Mouse (Mus musculus) small intestine, adult 2 months (tissue): ENCODE data around the gene Khdc3. TPM values are rescaled to one million over a fixed set of nuclear protein-coding genes. Genes with fewer than 3 reads are reported as not detected.

Source experiments
- H3K27ac ChIP-seq: fragments of 200-500 bp; 2 replicates; pipeline ENCODE4 v1.5.1; 2012; ENCODE audit warnings: low read depth, low read length, control low read depth, inconsistent platforms; ENCODE audit not compliant: insufficient read depth
- H3K27me3 ChIP-seq: fragments of 200-500 bp; 2 replicates; pipeline ENCODE4 v1.6.1; 2012; ENCODE audit warnings: mild to moderate bottlenecking, moderate library complexity, low read length, inconsistent platforms; ENCODE audit not compliant: control insufficient read depth, insufficient read depth
- H3K36me3 ChIP-seq: fragments of 200-500 bp; 2 replicates; pipeline ENCODE4 v1.6.1; 2012; ENCODE audit warnings: mild to moderate bottlenecking, low read length, control low read depth, inconsistent platforms; ENCODE audit not compliant: control insufficient read depth, insufficient read depth
- H3K4me1 ChIP-seq: fragments of 200-500 bp; 2 replicates; pipeline ENCODE4 v1.6.1; 2012; ENCODE audit warnings: low read length, inconsistent platforms, mixed read lengths; ENCODE audit not compliant: control insufficient read depth, insufficient read depth, insufficient read length
- H3K4me3 ChIP-seq: fragments of 200-500 bp; 2 replicates; pipeline ENCODE4 v1.5.1; 2012; ENCODE audit warnings: low read depth, mild to moderate bottlenecking, control low read depth, inconsistent platforms, low read length, moderate library complexity
- CTCF ChIP-seq: fragments of 200-500 bp; IDR thresholded peaks from 2 replicates; pipeline ENCODE4 v1.5.1; 2012; ENCODE audit warnings: low read depth, mild to moderate bottlenecking, control low read depth, inconsistent platforms, low read length, moderate library complexity, mixed read lengths; ENCODE audit not compliant: insufficient replicate concordance, insufficient read length; ENCODE audit errors: extremely low read depth
- POLR2A ChIP-seq: fragments of 200-500 bp; IDR thresholded peaks from 2 replicates; pipeline ENCODE4 v1.6.1; 2012; ENCODE audit warnings: low read depth, mild to moderate bottlenecking, control low read depth, inconsistent platforms, low read length, moderate library complexity
- WGBS: fragments of 180-500 bp; shearing (Covaris S2); methylation state at CpG from one replicate; pipeline ENCODE4 v1.1.7; 2018; 5-methylcytosine and 5-hydroxymethylcytosine counted together
- polyA plus RNA-seq: library from polyadenylated mRNA; depleted of rRNA; stranded (reverse); fragments of >200 nt; gene quantifications from 2 replicates; pipeline ENCODE4 v1.2.3, GENCODE M21; 2012; rRNA removed

Khdc3 gene
- polyA plus RNA-seq, 1 experiment, result 0.18 TPM

GRCm38 (mm10) chr9:73118012-73118411, 16.4 kb downstream of the Khdc3 start:
- Histone ChIP-seq H3K27me3 (no peaks in the 10 kb centered on the region), H3K27ac (no peak overlapping the region), H3K4me1 (no peaks in the 10 kb centered on the region), H3K4me3 (no peak overlapping the region), H3K36me3 (peaks cover 40% of the 10 kb centered on the region)
- 84% methylated on average over 4 of the region's 4 CpGs for WGBS
- TF ChIP-seq POLR2A, result no peak
- no peak for TF ChIP-seq CTCF

- Histone ChIP-seq H3K4me3 (no peak overlapping the region), H3K4me1 (no peaks in the 10 kb centered on the region), H3K27ac (no peak overlapping the region), H3K27me3 (no peaks in the 10 kb centered on the region), H3K36me3 (peaks cover 62% of the 10 kb centered on the region)
- 58% methylated on average over 8 of the region's 8 CpGs for WGBS
- TF ChIP-seq CTCF (peak; percentile 16; the same call in 1 of the 2 replicates), POLR2A (no peak)
These were observed 20.1 kb downstream of the Khdc3 start for GRCm38 (mm10) chr9:73121735-73122134.

GRCm38 (mm10) chr9:73125043-73125570, 23.5 kb downstream of the Khdc3 start:
- WGBS, result 82% methylated on average over 8 of the region's 8 CpGs
- H3K4me1 ChIP-seq, result no peaks in the 10 kb centered on the region
- no peak for TF ChIP-seq POLR2A
- no peak for TF ChIP-seq CTCF
- H3K4me3 ChIP-seq, result no peak overlapping the region
- H3K27ac ChIP-seq, result no peak overlapping the region
- H3K36me3 ChIP-seq, result peaks cover 58% of the 10 kb centered on the region
- H3K27me3 ChIP-seq, result no peaks in the 10 kb centered on the region

- H3K27me3 ChIP-seq, result no peaks in the 10 kb centered on the region
- no peak overlapping the region for H3K4me3 ChIP-seq
- H3K27ac ChIP-seq, result no peak overlapping the region
- TF ChIP-seq CTCF, result no peak
- TF ChIP-seq POLR2A, result no peak
- no peaks in the 10 kb centered on the region for H3K4me1 ChIP-seq
- 81% methylated on average over 2 of the region's 2 CpGs for WGBS
- H3K36me3 ChIP-seq, result peaks cover 41% of the 10 kb centered on the region
These were observed 25.8 kb downstream of the Khdc3 start for GRCm38 (mm10) chr9:73127457-73127856.

GRCm38 (mm10) chr9:73129875-73130274, 28.2 kb downstream of the Khdc3 start:
- H3K36me3 ChIP-seq, result peaks cover 28% of the 10 kb centered on the region
- TF ChIP-seq POLR2A, result no peak
- no peak for TF ChIP-seq CTCF
- 76% methylated on average over 8 of the region's 8 CpGs for WGBS

GRCm38 (mm10) chr9:73130529-73130928, 28.9 kb downstream of the Khdc3 start:
- no peaks in the 10 kb centered on the region for H3K4me1 ChIP-seq
- no peak overlapping the region for H3K4me3 ChIP-seq
- WGBS, result 71% methylated on average over 4 of the region's 4 CpGs
- no peak for TF ChIP-seq POLR2A
- TF ChIP-seq CTCF, result no peak
- H3K36me3 ChIP-seq, result peaks cover 22% of the 10 kb centered on the region
- H3K27ac ChIP-seq, result no peak overlapping the region
- H3K27me3 ChIP-seq, result no peaks in the 10 kb centered on the region

More at GRCm38 (mm10) chr9:73129875-73130274, 28.2 kb downstream of the Khdc3 start:
- Histone ChIP-seq H3K27me3 (no peaks in the 10 kb centered on the region), H3K4me3 (no peak overlapping the region), H3K27ac (no peak overlapping the region), H3K4me1 (no peaks in the 10 kb centered on the region)

GRCm38 (mm10) chr9:73137341-73137886, 35.8 kb downstream of the Khdc3 start:
- Histone ChIP-seq H3K27me3 (no peaks in the 10 kb centered on the region), H3K27ac (no peak overlapping the region), H3K36me3 (no peaks in the 10 kb centered on the region), H3K4me3 (no peak overlapping the region), H3K4me1 (no peaks in the 10 kb centered on the region)
- TF ChIP-seq CTCF (no peak), POLR2A (no peak)
- 35% methylated on average over 11 of the region's 11 CpGs for WGBS

Other genes starting within 250 kb of the Khdc3 start
- gene Pygo1, start 176.2 kb upstream of the Khdc3 start, polyA plus RNA-seq, result 0.05 and 0.09 TPM in 2 replicates
- gene Dyx1c1, start 143.1 kb upstream of the Khdc3 start, polyA plus RNA-seq, result 0.06 and 0.08 TPM in 2 replicates
- not detected in 2 replicates for gene Gm44503, start 143.0 kb upstream of the Khdc3 start, polyA plus RNA-seq
- gene Ccpg1os, start 116.5 kb upstream of the Khdc3 start, polyA plus RNA-seq, result 0.67 and 2.7 TPM in 2 replicates
- gene Ccpg1, start 116.4 kb upstream of the Khdc3 start, polyA plus RNA-seq, result 2.4 and 3.1 TPM in 2 replicates
- gene Pigb, start 61.5 kb upstream of the Khdc3 start, polyA plus RNA-seq, result 3.7 and 5.0 TPM in 2 replicates
- 6.5 and 6.9 TPM in 2 replicates for gene Rab27a, start 57.0 kb upstream of the Khdc3 start, polyA plus RNA-seq
- not detected in 2 replicates for gene Gm20509, start 634 bp downstream of the Khdc3 start, polyA plus RNA-seq
- gene Rsl24d1, start 11.6 kb downstream of the Khdc3 start, polyA plus RNA-seq, result 1.9 and 3.6 TPM in 2 replicates